Mouse (Mus musculus) kidney, postnatal 14 days (tissue): ENCODE data around the gene Gm49387.
A peak's percentile ranks its signal among the peaks of the same experiment; 100 is the strongest.
"Not testable (repeated sequence)": the region's sequence is repeated elsewhere in the genome, so short reads cannot be mapped to it uniquely, and the experiment has no call there.

Experiments
- DNase-seq: peaks from one replicate; pipeline ENCODE4 v3.0.0; 2022; ENCODE audit warnings: mixed read lengths

Gm49387 gene

DNA sequence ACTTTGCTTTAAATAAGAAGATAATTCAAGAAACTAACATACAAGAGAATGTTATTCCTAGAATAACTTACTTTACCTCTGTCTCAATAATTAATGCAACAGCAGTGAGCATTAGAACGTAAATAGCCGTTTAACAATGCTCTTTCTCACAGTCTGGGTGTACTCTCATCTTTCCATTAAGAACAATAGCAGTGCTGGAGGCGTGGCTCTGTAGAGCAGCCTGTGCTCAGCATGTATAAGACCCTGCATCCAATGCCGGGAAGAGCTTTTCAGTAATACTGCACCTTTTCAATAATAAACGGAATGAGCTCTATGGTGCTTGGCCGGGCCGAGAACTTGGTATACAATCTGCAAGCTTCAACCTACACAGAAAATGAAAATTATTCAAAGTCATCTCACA is 10.0 kb downstream of the Gm49387 start:
- DNase-seq: no peak

- no peak for DNase-seq
Measured at GRCm38 (mm10) chr14:31622748-31623147, 17.9 kb downstream of the Gm49387 start.

GRCm38 (mm10) chr14:31620591-31621223 is 20.0 kb downstream of the Gm49387 start:
- no peak for DNase-seq

- no peak for DNase-seq
Measured at GRCm38 (mm10) chr14:31617997-31618396, 22.7 kb downstream of the Gm49387 start.

DNA sequence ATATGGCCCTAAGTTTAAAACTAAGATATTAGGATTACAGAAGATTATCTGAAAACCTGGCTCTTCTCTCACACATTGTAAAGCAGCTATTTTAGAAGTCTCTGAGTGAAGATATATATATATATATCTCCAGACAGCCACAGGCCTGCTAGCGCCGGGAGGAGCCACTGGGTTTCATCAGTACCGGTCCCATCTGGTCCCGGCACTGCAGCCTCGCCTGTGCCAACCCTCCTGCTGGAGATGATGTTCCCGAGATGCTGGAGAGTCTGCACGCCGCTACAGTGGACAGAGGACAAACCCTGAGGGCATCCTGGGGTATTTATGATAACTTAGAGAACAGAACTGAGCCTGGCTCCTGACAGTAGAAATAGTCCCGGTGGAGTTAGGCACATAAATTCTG is 23.5 kb downstream of the Gm49387 start:
- DNase-seq: no peak

GRCm38 (mm10) chr14:31613671-31614070 is 27.0 kb downstream of the Gm49387 start:
- no peak for DNase-seq

DNA sequence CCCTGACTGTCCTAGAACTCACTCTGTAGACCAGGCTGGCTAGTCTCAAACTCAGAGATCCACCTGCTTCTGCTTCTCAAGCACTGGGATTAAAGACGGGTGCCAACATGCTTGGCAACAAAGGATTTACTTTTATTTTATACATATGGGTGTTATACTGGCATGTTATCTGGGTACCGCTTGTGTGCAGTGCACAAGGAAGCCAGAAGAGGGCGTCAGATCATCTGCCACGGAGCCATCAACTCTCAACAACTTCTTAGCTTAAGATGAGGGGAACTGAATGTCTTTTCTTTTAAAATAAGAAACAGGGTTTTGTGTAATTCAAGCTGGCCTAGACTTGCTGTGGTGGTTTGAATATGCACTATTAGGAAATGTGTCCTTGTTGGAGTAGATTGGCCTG is 28.7 kb downstream of the Gm49387 start:
- DNase-seq: no peak

- DNase-seq: no peak
Measured at GRCm38 (mm10) chr14:31605514-31605913, 35.2 kb downstream of the Gm49387 start.

DNA sequence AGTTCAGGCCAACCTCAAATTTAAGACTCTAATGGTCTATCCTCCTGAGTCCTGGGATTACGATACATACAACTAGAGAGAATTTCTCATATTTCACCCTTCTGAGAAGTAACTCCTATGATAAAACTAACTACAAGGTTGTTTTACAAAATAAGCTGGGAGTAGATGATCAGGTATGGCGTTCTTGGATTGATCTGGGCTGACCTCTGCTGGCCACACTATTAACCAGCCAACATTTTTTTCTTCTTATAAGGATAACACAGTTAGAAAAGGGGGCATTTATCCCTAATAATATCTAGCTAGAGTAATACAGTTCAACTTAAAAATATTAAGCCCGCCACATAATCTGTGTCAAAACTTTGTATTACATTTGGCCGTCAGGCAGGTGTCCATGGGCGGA is 35.8 kb downstream of the Gm49387 start:
- peak; percentile 33 for DNase-seq

DNA sequence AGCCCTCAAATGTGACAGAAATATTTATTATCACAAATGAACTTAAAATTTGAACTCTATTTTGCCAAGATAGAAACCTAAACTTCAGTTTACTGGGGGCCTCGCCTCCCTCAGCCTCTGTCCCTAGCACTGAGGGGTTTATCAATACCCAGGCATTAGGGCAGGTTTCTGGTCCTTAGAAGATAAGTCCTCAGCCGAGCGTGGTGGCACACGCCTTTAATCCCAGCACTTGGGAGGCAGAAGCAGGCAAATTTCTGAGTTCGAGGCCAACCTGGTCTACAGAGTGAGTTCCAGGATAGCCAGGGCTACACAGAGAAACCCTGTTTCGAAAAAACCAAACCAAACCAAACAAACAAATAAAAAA is 38.1 kb downstream of the Gm49387 start:
- DNase-seq: not testable (repeated sequence)

- no peak for DNase-seq
Measured at GRCm38 (mm10) chr14:31601908-31602615, 38.6 kb downstream of the Gm49387 start.

GRCm38 (mm10) chr14:31597446-31597845 is 43.2 kb downstream of the Gm49387 start:
- DNase-seq: no peak

DNA sequence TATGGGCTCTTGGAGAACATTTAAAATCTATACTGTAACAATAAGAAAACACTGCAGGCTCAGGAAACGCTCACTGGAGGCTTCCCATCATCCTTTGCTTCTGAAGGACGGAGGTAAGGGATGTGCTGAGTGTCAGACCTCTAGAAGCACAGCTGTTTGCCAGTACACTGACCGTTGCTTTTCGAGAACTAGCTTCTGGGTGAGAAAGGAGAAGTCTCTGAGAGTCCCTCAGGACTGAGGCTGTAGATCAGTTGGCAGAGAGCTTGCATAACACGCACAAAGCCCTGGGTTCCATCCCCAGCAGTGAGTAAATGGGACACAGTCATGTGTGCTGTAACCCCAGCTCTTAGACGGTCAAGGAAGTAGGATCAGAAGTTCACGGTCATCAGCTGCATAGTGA is 44.3 kb downstream of the Gm49387 start:
- no peak for DNase-seq

DNA sequence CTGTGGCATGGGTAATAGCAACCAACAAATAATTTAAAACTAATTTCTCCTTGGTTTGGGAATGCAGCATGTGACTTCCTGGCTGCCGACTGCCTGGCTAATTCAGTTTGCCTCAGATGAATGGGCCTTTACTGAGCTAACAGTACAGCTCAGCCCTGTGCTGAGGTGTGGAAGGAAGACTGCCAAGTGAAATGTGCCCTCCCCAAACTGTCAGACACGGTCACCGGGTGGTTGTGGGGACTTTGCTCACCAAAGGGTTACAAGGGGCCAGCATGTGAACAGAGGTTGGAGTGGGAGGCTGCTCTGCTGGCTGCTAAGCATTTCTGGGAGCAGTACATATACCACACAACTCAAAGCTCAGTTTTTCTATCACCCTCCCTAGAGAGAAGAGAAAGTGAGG is 46.0 kb downstream of the Gm49387 start:
- DNase-seq: peak; percentile 58

- no peak for DNase-seq
Measured at GRCm38 (mm10) chr14:31593036-31593435, 47.6 kb downstream of the Gm49387 start.

DNA sequence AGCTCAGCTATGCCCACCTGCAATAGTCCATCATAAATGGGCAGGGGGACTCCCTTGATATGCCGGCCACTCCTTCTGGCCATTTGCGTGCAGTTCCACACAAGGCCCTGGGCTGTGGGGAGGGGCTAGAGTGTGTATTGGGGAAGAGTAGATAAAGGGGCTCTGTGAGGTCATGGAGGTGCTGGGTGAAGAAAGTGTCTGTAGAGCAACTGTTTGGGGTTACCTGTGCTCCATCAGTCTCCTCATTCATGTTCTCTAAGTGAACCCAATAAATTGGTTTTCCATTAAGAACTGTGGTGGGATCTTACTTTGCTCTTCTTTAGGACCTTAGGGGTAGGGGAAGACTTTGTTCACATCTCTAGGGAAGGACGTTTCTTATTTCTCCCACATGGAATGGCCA is 49.4 kb downstream of the Gm49387 start, which contains the start of gene Colq:
Gene Colq, minus strand, starts transcription at position 101 of the 400 bp plus-strand sequence.
- no peak for DNase-seq

- no peak for DNase-seq
Measured at GRCm38 (mm10) chr14:31586451-31586850, 54.2 kb downstream of the Gm49387 start.

GRCm38 (mm10) chr14:31583082-31583481 is 57.6 kb downstream of the Gm49387 start:
- no peak for DNase-seq

- no peak for DNase-seq
Measured at GRCm38 (mm10) chr14:31577966-31578735, 62.5 kb downstream of the Gm49387 start.

GRCm38 (mm10) chr14:31576846-31577697 is 63.6 kb downstream of the Gm49387 start:
- no peak for DNase-seq

DNA sequence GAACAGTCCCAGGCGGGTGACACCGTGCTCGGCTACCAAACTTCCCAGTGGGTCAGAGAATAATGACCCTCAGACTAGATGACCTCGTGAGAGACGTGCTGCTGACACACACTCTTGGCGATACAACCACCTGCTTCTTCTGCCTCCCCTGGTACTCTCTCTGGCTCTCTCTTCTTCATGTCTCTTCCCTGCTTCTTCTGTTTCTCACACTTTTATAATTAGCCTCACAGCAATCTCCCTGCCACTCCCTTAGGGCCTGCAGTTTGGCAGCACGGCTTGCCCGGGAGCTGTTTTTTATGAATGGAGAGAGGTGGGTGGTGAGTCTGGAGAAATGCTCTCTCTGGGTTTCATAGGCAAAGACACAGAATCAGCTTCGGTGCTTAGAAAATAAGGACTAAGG is 64.8 kb downstream of the Gm49387 start:
- DNase-seq: no peak

DNA sequence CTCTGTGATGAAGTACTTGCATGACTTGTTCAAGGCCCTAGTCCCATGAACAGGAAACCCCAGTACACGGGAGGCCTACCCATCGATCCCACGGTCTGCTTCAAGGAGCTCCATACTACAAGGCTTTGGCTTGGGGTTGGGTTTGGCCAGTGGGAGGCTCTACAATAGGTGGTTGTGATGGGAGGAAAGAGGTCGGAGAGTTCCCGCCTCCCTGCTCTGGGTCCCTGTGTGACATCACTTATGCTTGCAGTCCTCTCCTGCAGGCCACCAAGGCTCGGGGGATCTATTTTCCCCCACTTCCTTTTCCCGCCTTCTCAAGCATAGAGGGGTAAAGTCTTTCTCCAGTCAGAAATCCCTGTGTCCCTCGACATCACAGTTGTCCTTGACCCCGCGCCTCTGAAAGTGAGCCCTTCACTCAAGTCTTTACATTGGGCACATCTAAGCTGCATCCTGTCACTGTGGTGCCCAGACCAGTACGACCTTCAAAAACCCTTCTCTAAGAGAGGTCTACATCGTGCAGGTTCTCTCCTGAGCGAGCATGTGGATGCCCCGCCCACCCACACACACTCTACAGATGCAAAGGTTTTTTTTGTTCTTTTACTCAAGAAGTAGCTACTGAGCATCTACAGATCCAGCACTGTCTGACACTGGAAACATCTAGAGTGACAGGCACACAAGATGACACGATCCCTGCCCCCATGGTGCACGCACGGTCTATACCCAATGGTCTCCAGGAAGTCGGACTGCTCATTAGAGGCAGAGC is 65.6 kb downstream of the Gm49387 start:
- no peak for DNase-seq
